Mouse (Mus musculus): Measurements from ENCODE around the gene Ifitm1. TPM values are rescaled to one million over a fixed set of nuclear protein-coding genes. Genes with fewer than 3 reads are reported as not detected.

Ifitm1 gene
- polyA plus RNA-seq, 1 experiment from 2014 or later, result 9.1 TPM

- H3K4me3 ChIP-seq, result peak within 1 kb of the TSS; percentile 39
- H3K27ac ChIP-seq, result peak within 1 kb of the TSS; percentile 18; the same call in 1 of the 2 replicates
- no peaks in the 10 kb centered on the region for H3K9me3 ChIP-seq (replicated peaks)
- H3K4me2 ChIP-seq (replicated peaks), result peak within 1 kb of the TSS; percentile 59
- peaks cover 20% of the 10 kb centered on the region for H3K4me1 ChIP-seq
- peaks cover 3% of the 10 kb centered on the region; the same call in 1 of the 2 replicates for H3K27me3 ChIP-seq
- peak within 1 kb of the TSS; percentile 65 for H3K9ac ChIP-seq
- no peaks in the 10 kb centered on the region; the same call in 1 of the 2 replicates for H3K36me3 ChIP-seq
- ATAC-seq (ENCODE audit: low FRiP score), result peak; percentile 85
- 4% methylated on average over 33 of the region's 33 CpGs for WGBS
Measured at GRCm38 (mm10) chr7:140941222-140942051, 25.6 kb upstream of the Ifitm1 start, which contains the start of gene Pgghg. Gene Pgghg (plus strand): TSS chr7:140941391.

GRCm38 (mm10) chr7:140942341-140942740 lies 24.7 kb upstream of the Ifitm1 start:
- Histone ChIP-seq H3K4me1 (peaks cover 20% of the 10 kb centered on the region), H3K27ac (peak overlapping the region; percentile 18; the same call in 1 of the 2 replicates), H3K4me3 (peak overlapping the region; percentile 39), H3K27me3 (no peaks in the 10 kb centered on the region), H3K9me3 (replicated peaks) (no peaks in the 10 kb centered on the region), H3K9ac (peak overlapping the region; percentile 65), H3K36me3 (no peaks in the 10 kb centered on the region; the same call in 1 of the 2 replicates), H3K4me2 (replicated peaks) (peak overlapping the region; percentile 59)
- no peak for ATAC-seq (ENCODE audit: low FRiP score)
- 57% methylated on average over 9 of the region's 9 CpGs for WGBS

GRCm38 (mm10) chr7:140942811-140943210 lies 24.2 kb upstream of the Ifitm1 start:
- no peak overlapping the region for H3K9ac ChIP-seq
- no peaks in the 10 kb centered on the region for H3K27me3 ChIP-seq
- H3K36me3 ChIP-seq, result no peaks in the 10 kb centered on the region; the same call in 1 of the 2 replicates
- ATAC-seq (ENCODE audit: low FRiP score), result no peak
- H3K4me2 ChIP-seq (replicated peaks), result no peak overlapping the region
- 90% methylated on average over 10 of the region's 10 CpGs for WGBS
- peaks cover 20% of the 10 kb centered on the region for H3K4me1 ChIP-seq
- no peaks in the 10 kb centered on the region for H3K9me3 ChIP-seq (replicated peaks)
- no peak overlapping the region for H3K4me3 ChIP-seq
- H3K27ac ChIP-seq, result no peak overlapping the region

- peaks cover 20% of the 10 kb centered on the region for H3K4me1 ChIP-seq
- H3K27ac ChIP-seq, result no peak overlapping the region
- no peak overlapping the region for H3K4me2 ChIP-seq (replicated peaks)
- no peaks in the 10 kb centered on the region; the same call in 1 of the 2 replicates for H3K36me3 ChIP-seq
- WGBS, result 94% methylated on average over 4 of the region's 4 CpGs
- no peak for ATAC-seq (ENCODE audit: low FRiP score)
- H3K9me3 ChIP-seq (replicated peaks), result no peaks in the 10 kb centered on the region
- H3K9ac ChIP-seq, result no peak overlapping the region; the same call in 1 of the 2 replicates
- no peaks in the 10 kb centered on the region for H3K27me3 ChIP-seq
- no peak overlapping the region for H3K4me3 ChIP-seq
Measured at GRCm38 (mm10) chr7:140943356-140943755, 23.7 kb upstream of the Ifitm1 start.

GRCm38 (mm10) chr7:140944236-140944635 lies 22.8 kb upstream of the Ifitm1 start:
- WGBS, result 89% methylated on average over 7 of the region's 7 CpGs
- no peak for ATAC-seq (ENCODE audit: low FRiP score)
- H3K27ac ChIP-seq, result no peak overlapping the region
- H3K4me1 ChIP-seq, result peaks cover 20% of the 10 kb centered on the region
- H3K27me3 ChIP-seq, result no peaks in the 10 kb centered on the region
- H3K9ac ChIP-seq, result no peak overlapping the region
- no peak overlapping the region for H3K4me3 ChIP-seq
- H3K36me3 ChIP-seq, result no peaks in the 10 kb centered on the region; the same call in 1 of the 2 replicates
- H3K9me3 ChIP-seq (replicated peaks), result no peaks in the 10 kb centered on the region
- H3K4me2 ChIP-seq (replicated peaks), result no peak overlapping the region

GRCm38 (mm10) chr7:140945247-140945646 lies 21.8 kb upstream of the Ifitm1 start:
- H3K36me3 ChIP-seq, result no peaks in the 10 kb centered on the region; the same call in 1 of the 2 replicates
- no peak for ATAC-seq (ENCODE audit: low FRiP score)
- WGBS, result 92% methylated on average over 5 of the region's 5 CpGs
- H3K4me1 ChIP-seq, result peaks cover 14% of the 10 kb centered on the region
- H3K9me3 ChIP-seq (replicated peaks), result no peaks in the 10 kb centered on the region
- no peaks in the 10 kb centered on the region for H3K27me3 ChIP-seq
- H3K9ac ChIP-seq, result no peak overlapping the region
- no peak overlapping the region for H3K27ac ChIP-seq
- no peak overlapping the region for H3K4me3 ChIP-seq
- H3K4me2 ChIP-seq (replicated peaks), result no peak overlapping the region

GRCm38 (mm10) chr7:140946311-140946710 lies 20.7 kb upstream of the Ifitm1 start:
- H3K4me3 ChIP-seq, result no peak overlapping the region
- H3K9ac ChIP-seq, result no peak overlapping the region
- WGBS, result 87% methylated on average over 10 of the region's 10 CpGs
- H3K36me3 ChIP-seq, result no peaks in the 10 kb centered on the region; the same call in 1 of the 2 replicates
- no peak overlapping the region for H3K27ac ChIP-seq
- ATAC-seq (ENCODE audit: low FRiP score), result no peak
- H3K4me2 ChIP-seq (replicated peaks), result no peak overlapping the region
- H3K4me1 ChIP-seq, result peaks cover 19% of the 10 kb centered on the region
- H3K9me3 ChIP-seq (replicated peaks), result no peaks in the 10 kb centered on the region
- H3K27me3 ChIP-seq, result no peaks in the 10 kb centered on the region

- no peaks in the 10 kb centered on the region for H3K27me3 ChIP-seq
- ATAC-seq (ENCODE audit: low FRiP score), result no peak
- WGBS, result 73% methylated on average over 7 of the region's 7 CpGs
- no peaks in the 10 kb centered on the region for H3K9me3 ChIP-seq (replicated peaks)
- no peak overlapping the region for H3K4me2 ChIP-seq (replicated peaks)
- peaks cover 19% of the 10 kb centered on the region for H3K4me1 ChIP-seq
- no peak overlapping the region for H3K4me3 ChIP-seq
- H3K36me3 ChIP-seq, result no peaks in the 10 kb centered on the region; the same call in 1 of the 2 replicates
- no peak overlapping the region for H3K27ac ChIP-seq
- no peak overlapping the region for H3K9ac ChIP-seq
Measured at GRCm38 (mm10) chr7:140946980-140947379, 20.0 kb upstream of the Ifitm1 start.

GRCm38 (mm10) chr7:140948161-140948560 lies 18.9 kb upstream of the Ifitm1 start:
- Histone ChIP-seq H3K9me3 (replicated peaks) (no peaks in the 10 kb centered on the region), H3K27ac (no peak overlapping the region), H3K27me3 (no peaks in the 10 kb centered on the region), H3K4me2 (replicated peaks) (no peak overlapping the region), H3K4me1 (peaks cover 14% of the 10 kb centered on the region), H3K36me3 (no peaks in the 10 kb centered on the region; the same call in 1 of the 2 replicates), H3K9ac (no peak overlapping the region), H3K4me3 (no peak overlapping the region)
- no peak for ATAC-seq (ENCODE audit: low FRiP score)
- WGBS, result 85% methylated on average over 8 of the region's 8 CpGs

- H3K4me1 ChIP-seq, result peaks cover 16% of the 10 kb centered on the region
- H3K36me3 ChIP-seq, result no peaks in the 10 kb centered on the region; the same call in 1 of the 2 replicates
- H3K27me3 ChIP-seq, result no peaks in the 10 kb centered on the region
- 90% methylated on average over 6 of the region's 6 CpGs for WGBS
- H3K4me2 ChIP-seq (replicated peaks), result no peak overlapping the region
- H3K9ac ChIP-seq, result no peak overlapping the region
- no peaks in the 10 kb centered on the region for H3K9me3 ChIP-seq (replicated peaks)
- ATAC-seq (ENCODE audit: low FRiP score), result no peak
- no peak overlapping the region for H3K27ac ChIP-seq
- H3K4me3 ChIP-seq, result no peak overlapping the region
Measured at GRCm38 (mm10) chr7:140949255-140949654, 17.8 kb upstream of the Ifitm1 start.

GRCm38 (mm10) chr7:140949824-140950530 lies 17.0 kb upstream of the Ifitm1 start, which contains the start of gene Ifitm5:
Gene Ifitm5 (minus strand): TSS chr7:140950291.
- H3K36me3 ChIP-seq, result no peaks in the 10 kb centered on the region; the same call in 1 of the 2 replicates
- no peak within 1 kb of the TSS for H3K27ac ChIP-seq
- WGBS, result 81% methylated on average over 16 of the region's 16 CpGs
- H3K27me3 ChIP-seq, result no peaks in the 10 kb centered on the region
- no peak within 1 kb of the TSS for H3K4me2 ChIP-seq (replicated peaks)
- no peaks in the 10 kb centered on the region for H3K9me3 ChIP-seq (replicated peaks)
- ATAC-seq (ENCODE audit: low FRiP score), result no peak
- no peak within 1 kb of the TSS for H3K9ac ChIP-seq
- peaks cover 23% of the 10 kb centered on the region for H3K4me1 ChIP-seq
- no peak within 1 kb of the TSS for H3K4me3 ChIP-seq

- Histone ChIP-seq H3K9me3 (replicated peaks) (no peaks in the 10 kb centered on the region), H3K36me3 (no peaks in the 10 kb centered on the region), H3K27me3 (no peaks in the 10 kb centered on the region), H3K4me2 (replicated peaks) (no peak overlapping the region), H3K27ac (0 out of 2 replicates have a peak overlapping the region, but pooled peaks have one; percentile 4), H3K4me1 (peaks cover 27% of the 10 kb centered on the region), H3K9ac (no peak overlapping the region), H3K4me3 (no peak overlapping the region)
- WGBS, result 46% methylated on average over 8 of the region's 8 CpGs
- ATAC-seq (ENCODE audit: low FRiP score), result no peak
Measured at GRCm38 (mm10) chr7:140951051-140951450, 16.0 kb upstream of the Ifitm1 start.
